8 mouse cellular contexts compared by ENCODE assay signal in genomic region chrX:107816726-107817125, GRCm38 (mm10). TPM values are rescaled to one million over a fixed set of nuclear protein-coding genes. Genes with fewer than 3 reads are reported as not detected.
A peak's percentile ranks its signal among the peaks of the same experiment; 100 is the strongest.
DNase-seq lines count a peak whose midpoint lies in the region; ATAC-seq and TF ChIP-seq lines count a peak whose summit lies in the region.

No protein-coding gene starts in this region.

- H3K36me3 ChIP-seq in hindbrain, embryonic 12.5 days = no peaks in the 10 kb centered on the region
- H3K36me3 ChIP-seq in hindbrain, embryonic 11.5 days (ENCODE audit: control insufficient read depth, insufficient read depth, low read length) = no peaks in the 10 kb centered on the region
- no peaks in the 10 kb centered on the region for H3K36me3 ChIP-seq in embryonic facial prominence, embryonic 13.5 days
- no peaks in the 10 kb centered on the region for H3K36me3 ChIP-seq in intestine, postnatal 0 days (ENCODE audit: control insufficient read depth, insufficient read depth)
- no peaks in the 10 kb centered on the region for H3K36me3 ChIP-seq in midbrain, embryonic 16.5 days (ENCODE audit: control insufficient read depth, insufficient read depth, low read length)

- no peak overlapping the region for H3K27ac ChIP-seq in hindbrain, embryonic 12.5 days
- no peak overlapping the region for H3K27ac ChIP-seq in hindbrain, embryonic 11.5 days (ENCODE audit: low read depth, low read length)
- no peak overlapping the region for H3K27ac ChIP-seq in embryonic facial prominence, embryonic 13.5 days
- H3K27ac ChIP-seq in intestine, postnatal 0 days (ENCODE audit: low read depth, low read length) = no peak overlapping the region
- no peak overlapping the region for H3K27ac ChIP-seq in midbrain, embryonic 16.5 days (ENCODE audit: low read length)

- DNase-seq in hindbrain, embryonic 11.5 days (ENCODE audit: low spot score) = no peak
- no peak for DNase-seq in adrenal gland, postnatal 25 days
- DNase-seq in natural killer cell, adult 2 months (ENCODE audit: low spot score in 2 of 2) = no peak
- no peak for DNase-seq in cerebellum, postnatal 25 days

- no peaks in the 10 kb centered on the region for H3K9me3 ChIP-seq in hindbrain, embryonic 12.5 days (replicated peaks)
- no peaks in the 10 kb centered on the region for H3K9me3 ChIP-seq in hindbrain, embryonic 11.5 days (ENCODE audit: control insufficient read depth, low read length)
- no peaks in the 10 kb centered on the region for H3K9me3 ChIP-seq in embryonic facial prominence, embryonic 13.5 days
- no peaks in the 10 kb centered on the region for H3K9me3 ChIP-seq in intestine, postnatal 0 days (ENCODE audit: control insufficient read depth)
- no peaks in the 10 kb centered on the region for H3K9me3 ChIP-seq in midbrain, embryonic 16.5 days (replicated peaks; ENCODE audit: control insufficient read depth, low read length, poor library complexity, severe bottlenecking)

- TF ChIP-seq CTCF in intestine, postnatal 0 days (IDR thresholded peaks at IDR 0.05; ENCODE audit: low read depth) = no peak

- H3K4me2 ChIP-seq in hindbrain, embryonic 12.5 days (replicated peaks) = peak overlapping the region; percentile 54
- H3K4me2 ChIP-seq in hindbrain, embryonic 11.5 days (replicated peaks; ENCODE audit: low read depth, low read length) = no peak overlapping the region
- H3K4me2 ChIP-seq in embryonic facial prominence, embryonic 13.5 days = peak overlapping the region; percentile 60
- peak overlapping the region; percentile 45 for H3K4me2 ChIP-seq in intestine, postnatal 0 days (replicated peaks; ENCODE audit: low read depth)
- H3K4me2 ChIP-seq in midbrain, embryonic 16.5 days (ENCODE audit: low read length) = peak overlapping the region; percentile 52

- no peaks in the 10 kb centered on the region for H3K4me1 ChIP-seq in hindbrain, embryonic 12.5 days
- no peaks in the 10 kb centered on the region for H3K4me1 ChIP-seq in hindbrain, embryonic 11.5 days (replicated peaks; ENCODE audit: control insufficient read depth, insufficient read depth, low read length)
- no peaks in the 10 kb centered on the region for H3K4me1 ChIP-seq in embryonic facial prominence, embryonic 13.5 days
- H3K4me1 ChIP-seq in intestine, postnatal 0 days (replicated peaks; ENCODE audit: control insufficient read depth, insufficient read depth, low read length) = no peaks in the 10 kb centered on the region
- no peaks in the 10 kb centered on the region for H3K4me1 ChIP-seq in midbrain, embryonic 16.5 days (ENCODE audit: control insufficient read depth, insufficient read depth, low read length)

- no peak overlapping the region for H3K4me3 ChIP-seq in hindbrain, embryonic 12.5 days
- H3K4me3 ChIP-seq in hindbrain, embryonic 11.5 days (ENCODE audit: low read depth, low read length) = no peak overlapping the region
- H3K4me3 ChIP-seq in embryonic facial prominence, embryonic 13.5 days = peak overlapping the region; percentile 59; the same call in 1 of the 2 replicates
- H3K4me3 ChIP-seq in intestine, postnatal 0 days (ENCODE audit: low read depth, low read length) = no peak overlapping the region
- H3K4me3 ChIP-seq in midbrain, embryonic 16.5 days (ENCODE audit: low read depth, low read length) = no peak overlapping the region

- 91% methylated on average over 6 of the region's 6 CpGs for WGBS in hindbrain, embryonic 12.5 days
- 89% methylated on average over 6 of the region's 6 CpGs for WGBS in hindbrain, embryonic 11.5 days
- WGBS in embryonic facial prominence, embryonic 13.5 days = 87% methylated on average over 6 of the region's 6 CpGs
- WGBS in intestine, postnatal 0 days = 89% methylated on average over 6 of the region's 6 CpGs
- WGBS in midbrain, embryonic 16.5 days = 89% methylated on average over 6 of the region's 6 CpGs

- ATAC-seq in hindbrain, embryonic 12.5 days (ENCODE audit: low FRiP score) = no peak
- no peak for ATAC-seq in hindbrain, embryonic 11.5 days (ENCODE audit: low FRiP score)
- no peak for ATAC-seq in embryonic facial prominence, embryonic 13.5 days (ENCODE audit: insufficient number of reproducible peaks, insufficient read depth, low FRiP score, low TSS enrichment, low read depth)
- ATAC-seq in intestine, postnatal 0 days = no peak
- ATAC-seq in midbrain, embryonic 16.5 days = no peak

- no peaks in the 10 kb centered on the region for H3K27me3 ChIP-seq in hindbrain, embryonic 12.5 days
- H3K27me3 ChIP-seq in hindbrain, embryonic 11.5 days (ENCODE audit: control insufficient read depth, insufficient read depth, low read length) = no peaks in the 10 kb centered on the region
- H3K27me3 ChIP-seq in embryonic facial prominence, embryonic 13.5 days = no peaks in the 10 kb centered on the region
- no peaks in the 10 kb centered on the region for H3K27me3 ChIP-seq in intestine, postnatal 0 days (replicated peaks; ENCODE audit: control insufficient read depth, insufficient read depth, low read length)
- H3K27me3 ChIP-seq in midbrain, embryonic 16.5 days (ENCODE audit: control insufficient read depth, insufficient read depth, low read depth, low read length) = no peaks in the 10 kb centered on the region

- H3K9ac ChIP-seq in hindbrain, embryonic 12.5 days = no peak overlapping the region
- H3K9ac ChIP-seq in hindbrain, embryonic 11.5 days (ENCODE audit: low read depth, low read length) = no peak overlapping the region
- no peak overlapping the region for H3K9ac ChIP-seq in embryonic facial prominence, embryonic 13.5 days
- H3K9ac ChIP-seq in intestine, postnatal 0 days (ENCODE audit: low read depth, low read length) = no peak overlapping the region
- no peak overlapping the region for H3K9ac ChIP-seq in midbrain, embryonic 16.5 days (ENCODE audit: low read depth, low read length)

RNA-seq across cellular contexts. Expression of gene 2610002M06Rik, which starts 0.6 kb away (rescaled TPM):
- polyA plus RNA-seq in hindbrain, embryonic 12.5 days (2016; fragmentation: Nextera tagmentation; extraction: Ambion mirVana) = 11.0 and 12.1 TPM in 2 replicates
- polyA plus RNA-seq in hindbrain, embryonic 11.5 days (2014; fragmentation: Nextera tagmentation; extraction: Ambion mirVana) = 9.8 and 10.5 TPM in 2 replicates
- 11.1 and 12.7 TPM in 2 replicates for polyA plus RNA-seq in embryonic facial prominence, embryonic 13.5 days (2015; fragmentation: Nextera tagmentation; extraction: Ambion mirVana)
- 12.2 and 13.6 TPM in 2 replicates for polyA plus RNA-seq in intestine, postnatal 0 days (2015; fragmentation: Nextera tagmentation; extraction: Ambion mirVana)
- 23.0 and 23.5 TPM in 2 replicates for polyA plus RNA-seq in midbrain, embryonic 16.5 days (2015; fragmentation: Nextera tagmentation; extraction: Ambion mirVana)
- total RNA-seq in adrenal gland, postnatal 25 days (2021) = 11.0 and 15.8 TPM in 2 replicates

RNA-seq across cellular contexts. Expression of gene Tent5d, which starts 24.3 kb away (rescaled TPM):
- polyA plus RNA-seq in hindbrain, embryonic 12.5 days (2016; fragmentation: Nextera tagmentation; extraction: Ambion mirVana) = not detected in 2 replicates
- polyA plus RNA-seq in hindbrain, embryonic 11.5 days (2014; fragmentation: Nextera tagmentation; extraction: Ambion mirVana) = 0.04 and 0.26 TPM in 2 replicates
- polyA plus RNA-seq in embryonic facial prominence, embryonic 13.5 days (2015; fragmentation: Nextera tagmentation; extraction: Ambion mirVana) = not detected in 2 replicates
- polyA plus RNA-seq in intestine, postnatal 0 days (2015; fragmentation: Nextera tagmentation; extraction: Ambion mirVana) = not detected in 2 replicates
- not detected in 2 replicates for polyA plus RNA-seq in midbrain, embryonic 16.5 days (2015; fragmentation: Nextera tagmentation; extraction: Ambion mirVana)
- total RNA-seq in adrenal gland, postnatal 25 days (2021) = not detected in 2 replicates
